Mouse (Mus musculus): ENCODE data around the gene Prr19.
A peak's percentile ranks its signal among the peaks of the same experiment; 100 is the strongest.
"Not testable (repeated sequence)": the region's sequence is repeated elsewhere in the genome, so short reads cannot be mapped to it uniquely, and the experiment has no call there.

The Prr19 gene

DNA sequence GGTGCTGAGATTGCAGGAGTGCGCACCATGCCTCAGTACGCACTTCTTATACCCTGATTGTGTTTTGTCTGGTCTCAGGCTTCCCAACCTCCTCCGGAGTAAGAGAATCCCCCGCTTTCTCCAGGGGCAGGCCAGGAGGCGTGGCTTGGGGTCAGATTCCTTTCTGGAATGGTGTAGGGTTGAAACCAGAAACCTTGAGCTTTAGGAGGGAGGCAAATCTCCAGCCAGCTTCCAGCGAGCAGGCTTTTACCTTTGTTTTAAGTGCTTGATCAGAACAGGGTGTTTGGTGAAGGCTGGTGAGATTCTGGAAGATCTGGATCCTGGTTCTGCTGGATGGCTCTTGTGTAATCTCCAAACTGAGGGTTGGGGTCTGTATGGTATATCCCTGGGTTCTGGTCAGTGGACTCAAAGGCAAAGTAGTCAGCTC lies 20.9 kb downstream of the Prr19 start:
- no peak for DNase-seq (ENCODE audit: low read depth, low spot score)

DNA sequence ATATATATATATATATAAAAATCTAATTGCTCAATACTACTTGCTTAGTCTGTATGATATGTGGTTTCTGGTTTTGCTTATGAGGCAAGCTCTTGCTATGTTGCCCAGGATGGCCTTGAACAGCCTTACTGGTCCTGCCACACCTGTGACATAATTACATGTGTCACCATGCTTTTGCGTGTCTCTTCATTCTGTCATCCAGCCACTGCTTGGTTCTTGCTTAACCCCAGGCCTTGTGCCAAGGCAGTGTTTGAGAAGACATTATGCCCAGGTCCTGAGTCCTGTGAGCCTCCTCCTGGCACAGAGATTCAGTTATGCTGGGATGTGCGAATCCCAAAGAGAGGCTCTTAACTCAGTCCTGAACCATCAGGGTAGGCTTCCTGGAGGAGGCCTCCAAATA lies 22.0 kb downstream of the Prr19 start:
- no peak for DNase-seq (ENCODE audit: low read depth, low spot score)

DNA sequence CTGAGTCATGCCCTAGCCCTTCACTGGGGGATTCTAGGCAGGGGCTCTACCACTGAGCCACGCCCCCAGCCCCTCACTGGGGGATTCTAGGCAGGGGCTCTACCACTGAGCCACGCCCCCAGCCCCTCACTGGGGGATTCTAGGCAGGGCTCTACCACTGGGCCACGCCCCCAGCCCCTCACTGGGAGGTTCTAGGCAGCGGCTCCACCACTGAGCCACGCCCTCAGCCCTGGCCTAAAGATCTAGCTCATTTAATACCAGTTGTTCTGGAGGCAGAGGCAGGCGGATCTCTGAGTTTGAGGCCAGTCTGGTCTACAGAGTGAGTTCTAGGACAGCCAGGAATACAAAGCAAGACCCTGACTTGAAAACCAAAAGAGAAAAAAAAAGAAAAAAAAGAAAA lies 24.2 kb downstream of the Prr19 start:
- not testable (repeated sequence) for DNase-seq (ENCODE audit: low read depth, low spot score)

DNA sequence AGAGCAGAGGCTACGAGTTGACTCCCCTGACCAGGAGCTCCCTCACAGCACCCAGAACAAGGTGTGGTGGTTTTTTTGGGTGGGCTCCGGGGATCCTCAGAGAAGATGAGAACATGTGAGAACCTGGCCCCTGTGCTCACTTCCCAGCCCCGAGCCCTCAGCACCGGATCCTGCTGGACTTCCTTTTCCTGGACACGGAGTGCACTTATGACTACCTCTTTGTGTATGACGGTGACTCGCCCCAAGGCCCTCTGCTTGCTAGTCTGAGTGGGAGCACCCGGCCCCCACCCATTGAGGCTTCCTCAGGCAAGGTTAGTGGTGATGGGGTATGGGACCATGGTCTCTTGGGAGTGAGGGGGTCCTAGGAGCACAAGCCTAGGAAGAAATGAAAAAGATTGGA lies 25.0 kb downstream of the Prr19 start:
- no peak for DNase-seq (ENCODE audit: low read depth, low spot score)

DNA sequence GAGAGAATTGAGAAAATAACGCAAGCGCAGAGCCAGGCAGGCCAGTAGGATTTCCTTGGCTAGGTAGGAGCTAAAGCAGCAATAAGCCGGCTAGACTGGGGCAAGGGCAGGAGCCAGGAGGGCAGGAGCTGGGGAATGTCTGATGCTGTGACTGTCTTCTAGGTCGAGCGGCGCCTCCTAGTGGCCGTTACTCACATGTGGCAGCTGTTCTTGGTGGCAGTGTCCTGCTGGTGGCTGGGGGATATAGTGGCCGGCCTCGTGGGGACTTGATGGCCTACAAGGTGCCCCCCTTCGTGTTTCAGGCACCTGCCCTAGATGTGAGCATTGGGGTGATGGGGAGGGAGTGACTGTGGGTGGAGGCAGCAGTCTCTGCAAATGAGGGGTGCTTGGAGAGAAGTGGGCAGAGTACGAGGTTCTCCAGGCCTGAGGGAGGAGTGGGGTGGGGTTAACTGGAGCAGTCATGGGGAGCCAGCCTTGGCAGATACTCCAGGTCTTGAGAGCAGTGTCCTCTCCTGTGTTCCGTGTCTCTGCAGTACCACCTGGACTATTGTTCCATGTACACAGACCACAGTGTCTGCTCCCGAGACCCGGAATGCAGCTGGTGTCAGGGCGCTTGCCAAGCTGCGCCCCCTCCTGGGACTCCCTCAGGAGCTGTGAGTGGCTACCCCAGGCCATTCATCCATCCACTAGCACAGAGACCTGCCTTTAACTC lies 32.5 kb downstream of the Prr19 start:
- peak; percentile 76 for DNase-seq (ENCODE audit: low read depth, low spot score)

DNA sequence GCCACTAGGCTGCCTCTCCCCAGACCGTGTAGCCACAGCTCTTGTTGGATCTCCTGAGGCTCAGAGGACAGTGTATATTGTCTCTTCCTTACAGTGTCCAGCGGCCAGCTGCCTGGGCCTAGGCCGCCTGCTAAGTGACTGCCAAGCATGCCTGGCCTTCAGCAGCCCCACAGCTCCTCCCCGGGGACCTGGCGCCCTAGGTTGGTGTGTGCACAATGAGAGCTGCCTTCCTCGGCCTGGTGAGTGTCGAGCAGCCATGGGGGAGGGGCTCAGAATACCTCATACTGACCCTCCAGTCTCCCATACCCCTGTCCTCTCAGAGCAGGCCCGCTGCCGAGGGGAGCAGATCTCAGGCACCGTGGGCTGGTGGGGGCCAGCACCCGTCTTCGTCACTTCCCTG lies 33.3 kb downstream of the Prr19 start:
- no peak for DNase-seq (ENCODE audit: low read depth, low spot score)

DNA sequence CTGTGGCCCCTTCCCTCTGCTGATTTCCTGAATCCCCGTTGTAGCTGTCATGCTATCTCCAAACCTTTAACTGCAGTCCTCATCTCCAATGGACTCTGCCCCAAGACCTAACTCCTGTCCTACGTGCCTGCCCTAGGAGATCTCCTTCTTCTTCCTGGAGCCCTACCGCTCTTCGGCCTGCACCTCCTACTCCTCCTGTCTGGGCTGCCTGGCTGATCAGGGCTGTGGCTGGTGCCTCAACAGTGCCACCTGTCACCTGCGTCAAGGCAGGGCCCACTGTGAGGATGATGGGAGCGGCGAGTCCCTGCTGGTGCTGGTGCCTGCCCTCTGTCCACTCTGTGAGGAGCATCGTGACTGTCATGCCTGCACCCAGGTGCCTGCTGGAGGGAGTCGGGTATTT lies 38.1 kb downstream of the Prr19 start:
- no peak for DNase-seq (ENCODE audit: low read depth, low spot score)

DNA sequence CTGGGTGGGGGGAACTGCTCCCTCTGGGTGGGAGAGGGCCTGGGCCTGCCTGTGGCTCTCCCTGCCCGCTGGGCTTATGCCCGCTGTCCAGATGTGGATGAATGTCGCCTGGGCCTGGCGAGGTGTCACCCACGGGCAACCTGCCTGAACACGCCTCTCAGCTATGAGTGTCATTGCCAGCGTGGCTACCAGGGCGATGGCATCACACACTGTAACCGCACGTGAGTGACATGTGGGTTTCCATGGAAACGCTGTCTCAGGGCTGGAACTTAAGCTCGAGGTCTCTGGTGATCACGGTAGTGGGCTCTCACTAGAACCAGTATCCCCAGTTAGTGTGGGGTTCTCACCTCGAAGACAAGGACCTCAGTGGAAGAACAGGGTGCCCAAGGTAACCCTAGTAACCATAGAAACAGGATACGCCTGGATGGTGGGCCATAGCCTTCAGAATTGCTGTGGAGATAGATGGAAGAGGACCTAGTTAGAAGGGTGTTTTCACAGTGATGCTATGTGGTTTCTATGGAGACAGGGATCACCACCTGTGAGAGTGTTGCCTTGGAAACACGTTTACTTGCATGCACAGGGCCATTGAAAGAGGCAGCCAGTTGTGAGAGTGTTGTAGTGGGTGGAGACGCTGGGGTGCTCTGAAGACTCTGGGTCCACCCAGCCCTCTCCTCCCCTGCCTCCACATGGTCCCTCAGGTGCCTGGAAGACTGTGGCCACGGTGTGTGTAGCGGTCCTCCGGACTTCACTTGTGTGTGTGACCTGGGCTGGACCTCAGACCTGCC lies 40.0 kb downstream of the Prr19 start:
- no peak for DNase-seq (ENCODE audit: low read depth, low spot score)

DNA sequence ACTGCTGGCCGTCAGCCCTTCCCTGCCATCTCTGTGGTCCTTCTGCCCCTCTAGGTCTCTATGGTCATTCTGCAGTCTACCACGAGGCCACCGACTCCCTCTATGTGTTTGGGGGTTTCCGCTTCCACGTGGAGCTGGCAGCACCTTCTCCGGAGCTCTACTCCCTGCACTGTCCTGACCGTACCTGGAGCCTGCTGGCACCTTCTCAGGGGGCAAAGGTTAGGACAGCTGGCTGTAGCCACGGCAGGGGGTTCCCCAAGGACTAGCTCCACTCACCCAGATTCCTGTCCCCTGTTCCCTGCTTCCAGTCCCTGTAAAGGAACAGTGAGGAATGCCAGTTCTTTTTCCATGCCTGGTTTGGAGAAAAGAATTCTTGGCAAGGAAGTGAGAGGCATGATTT lies 47.6 kb downstream of the Prr19 start:
- DNase-seq (ENCODE audit: low read depth, low spot score), result no peak

Data from retina, postnatal 7 days (tissue).